In the genomic region with DNA sequence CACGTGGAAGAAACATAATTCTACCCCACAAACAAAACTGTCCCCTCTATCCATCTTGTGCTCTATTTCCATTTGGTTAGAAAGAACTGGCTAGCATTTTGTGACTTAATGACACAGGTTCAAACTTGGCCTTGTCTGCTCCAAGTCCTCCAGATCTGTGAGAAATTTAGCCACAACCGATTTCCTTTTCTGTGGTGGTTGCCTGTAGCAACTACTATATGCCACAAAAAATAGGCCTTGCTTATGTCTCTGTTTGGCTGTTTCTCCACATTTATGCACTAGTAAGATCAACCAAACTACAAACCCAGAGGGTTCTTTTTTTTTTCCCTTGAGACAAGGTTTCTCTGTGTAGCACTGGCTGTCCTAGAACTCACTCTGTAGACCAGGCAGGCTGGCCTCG, we compare ENCODE assay signal across 16 mouse cellular contexts. TPM values are rescaled to one million over a fixed set of nuclear protein-coding genes. Genes with fewer than 3 reads are reported as not detected.
"Had no signal": no experiment of that assay in that cellular context is flagged by ENCODE, and none has a peak within 500 bp of the region (broad histone marks: within the 10 kb centered on the region; RNA-seq: fewer than 3 reads in every experiment).

No protein-coding gene starts in this region.

- ATAC-seq: liver, postnatal 0 days; midbrain, embryonic 16.5 days had no signal

- H3K4me3 ChIP-seq: layer of hippocampus, adult 2 months; limb, embryonic 12.5 days; liver, embryonic 13.5 days; lung, embryonic 15.5 days; midbrain, embryonic 12.5 days; neural tube, embryonic 15.5 days had no signal

- H3K4me1 ChIP-seq: limb, embryonic 12.5 days; liver, embryonic 13.5 days; lung, embryonic 15.5 days; midbrain, embryonic 12.5 days; neural tube, embryonic 15.5 days had no signal

- H3K9me3 ChIP-seq: limb, embryonic 12.5 days; liver, embryonic 13.5 days; lung, embryonic 15.5 days; midbrain, embryonic 12.5 days; neural tube, embryonic 15.5 days had no signal

- H3K36me3 ChIP-seq: limb, embryonic 12.5 days; liver, embryonic 13.5 days; lung, embryonic 15.5 days; midbrain, embryonic 12.5 days; neural tube, embryonic 15.5 days had no signal

- H3K4me2 ChIP-seq: limb, embryonic 12.5 days; liver, embryonic 13.5 days; lung, embryonic 15.5 days; midbrain, embryonic 12.5 days; neural tube, embryonic 15.5 days had no signal

- H3K27me3 ChIP-seq: limb, embryonic 12.5 days; lung, embryonic 15.5 days; midbrain, embryonic 12.5 days; neural tube, embryonic 15.5 days had no signal

- H3K9ac ChIP-seq: limb, embryonic 12.5 days; liver, embryonic 13.5 days; liver, postnatal 0 days; lung, embryonic 15.5 days; midbrain, embryonic 12.5 days; neural tube, embryonic 15.5 days had no signal

- H3K27ac ChIP-seq: layer of hippocampus, adult 2 months; limb, embryonic 12.5 days; liver, embryonic 13.5 days; lung, embryonic 15.5 days; macrophage; midbrain, embryonic 12.5 days; neural tube, embryonic 15.5 days; stomach, postnatal 0 days had no signal

- DNase-seq: kidney, adult 9 months; kidney, postnatal 10 days; kidney, postnatal 4 days; liver; liver, embryonic 13.5 days; liver, postnatal 0 days; lung, postnatal 14 days; right cerebral cortex, adult 18-20 months had no signal

RNA-seq across cellular contexts. Expression of gene Ccdc160, which starts 33.8 kb away (rescaled TPM):
- polyA plus RNA-seq: macrophage had no signal
